Mouse (Mus musculus): ENCODE data around the gene Pigb.

DNA sequence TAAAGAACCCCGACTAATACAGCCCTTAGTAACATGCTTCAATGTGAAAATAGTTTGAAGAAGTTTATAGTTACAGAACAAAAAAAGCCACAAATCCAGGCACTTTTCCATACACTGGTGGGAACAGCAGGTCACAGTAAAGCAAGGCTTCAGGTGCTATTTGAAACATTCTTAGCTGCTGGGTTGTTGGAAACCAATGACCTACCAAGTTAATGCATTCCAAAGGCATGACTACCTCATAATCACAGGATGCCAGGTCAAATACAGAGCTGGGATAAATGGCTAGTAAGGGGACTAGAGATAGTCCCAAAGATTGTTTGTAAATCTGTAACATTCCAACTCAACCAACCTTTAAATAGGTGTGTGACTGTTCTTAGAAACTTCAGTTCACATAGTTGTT lies 64.9 kb downstream of the Pigb start:
- TF ChIP-seq CTCF (IDR thresholded peaks at IDR 0.05; ENCODE audit: borderline replicate concordance, insufficient read depth, low read length) (no peak), POLR2A (IDR thresholded peaks at IDR 0.05; ENCODE audit: low read depth, low read length) (no peak)

Data from embryonic fibroblast, embryonic 13.5 days (primary cell).